31 mouse cellular contexts compared by ENCODE assay signal in genomic region chr4:94216265-94216664, GRCm38 (mm10).
"Had no signal": no experiment of that assay in that cellular context is flagged by ENCODE, and none has a peak within 500 bp of the region (broad histone marks: within the 10 kb centered on the region; RNA-seq: fewer than 3 reads in every experiment).

No protein-coding gene starts in this region.

- H3K4me3 ChIP-seq: limb, embryonic 10.5 days; limb, embryonic 12.5 days; limb, embryonic 13.5 days; limb, embryonic 15.5 days; liver, embryonic 12.5 days; liver, embryonic 13.5 days; liver, embryonic 15.5 days; lung, embryonic 15.5 days; megakaryocyte, embryonic 14.5 days; midbrain, embryonic 10.5 days; midbrain, embryonic 12.5 days; midbrain, embryonic 13.5 days; midbrain, embryonic 15.5 days; myocyte had no signal

- H3K27me3 ChIP-seq: limb, embryonic 12.5 days; limb, embryonic 13.5 days; limb, embryonic 15.5 days; liver, embryonic 12.5 days; liver, embryonic 13.5 days; liver, embryonic 15.5 days; lung, embryonic 15.5 days; megakaryocyte, embryonic 14.5 days; midbrain, embryonic 12.5 days; midbrain, embryonic 13.5 days; midbrain, embryonic 15.5 days had no signal

- H3K4me2 ChIP-seq: limb, embryonic 12.5 days; limb, embryonic 13.5 days; limb, embryonic 15.5 days; liver, embryonic 11.5 days; liver, embryonic 12.5 days; liver, embryonic 13.5 days; liver, embryonic 15.5 days; lung, embryonic 14.5 days; lung, embryonic 15.5 days; midbrain, embryonic 11.5 days; midbrain, embryonic 12.5 days; midbrain, embryonic 13.5 days; midbrain, embryonic 15.5 days had no signal

- DNase-seq: left cerebral cortex, postnatal 4 days; liver; liver, embryonic 13.5 days; liver, postnatal 0 days; lung, adult 18-20 months; lung, adult 2 months; lung, embryonic 14.5 days; lung, postnatal 10 days; lung, postnatal 14 days; lung, postnatal 36 days; lung, postnatal 4 days; midbrain, embryonic 14.5 days had no signal

- H3K27ac ChIP-seq: limb, embryonic 10.5 days; limb, embryonic 12.5 days; limb, embryonic 13.5 days; limb, embryonic 15.5 days; liver, embryonic 12.5 days; liver, embryonic 13.5 days; liver, embryonic 14.5 days; liver, embryonic 15.5 days; lung, embryonic 15.5 days; macrophage; midbrain, embryonic 10.5 days; midbrain, embryonic 12.5 days; midbrain, embryonic 13.5 days; midbrain, embryonic 15.5 days had no signal

- ATAC-seq: liver, embryonic 12.5 days; liver, postnatal 0 days; lung, postnatal 0 days; midbrain, embryonic 13.5 days; midbrain, embryonic 15.5 days; midbrain, embryonic 16.5 days had no signal

- H3K9ac ChIP-seq: limb, embryonic 12.5 days; limb, embryonic 13.5 days; limb, embryonic 15.5 days; liver, embryonic 12.5 days; liver, embryonic 13.5 days; liver, embryonic 14.5 days; liver, embryonic 15.5 days; liver, postnatal 0 days; lung, embryonic 14.5 days; lung, embryonic 15.5 days; midbrain, embryonic 12.5 days; midbrain, embryonic 13.5 days; midbrain, embryonic 15.5 days had no signal

- H3K9me3 ChIP-seq: limb, embryonic 10.5 days; limb, embryonic 12.5 days; limb, embryonic 13.5 days; limb, embryonic 15.5 days; liver, embryonic 12.5 days; liver, embryonic 13.5 days; liver, embryonic 15.5 days; lung, embryonic 15.5 days; megakaryocyte, embryonic 14.5 days; midbrain, embryonic 10.5 days; midbrain, embryonic 12.5 days; midbrain, embryonic 13.5 days; midbrain, embryonic 15.5 days had no signal

- H3K36me3 ChIP-seq: limb, embryonic 10.5 days; limb, embryonic 12.5 days; limb, embryonic 13.5 days; limb, embryonic 15.5 days; liver, embryonic 12.5 days; liver, embryonic 13.5 days; liver, embryonic 15.5 days; lung, embryonic 15.5 days; midbrain, embryonic 10.5 days; midbrain, embryonic 12.5 days; midbrain, embryonic 13.5 days; midbrain, embryonic 15.5 days had no signal

- H3K4me1 ChIP-seq: limb, embryonic 10.5 days; limb, embryonic 12.5 days; limb, embryonic 13.5 days; limb, embryonic 15.5 days; liver, embryonic 12.5 days; liver, embryonic 13.5 days; liver, embryonic 15.5 days; lung, embryonic 15.5 days; megakaryocyte, embryonic 14.5 days; midbrain, embryonic 10.5 days; midbrain, embryonic 12.5 days; midbrain, embryonic 13.5 days; midbrain, embryonic 15.5 days had no signal
